Comparison of ENCODE assay signal across 21 mouse cellular contexts in genomic region chr11:16987745-16988328, GRCm38 (mm10). TPM values are rescaled to one million over a fixed set of nuclear protein-coding genes. Genes with fewer than 3 reads are reported as not detected.
DNase-seq lines count a peak whose midpoint lies in the region; ATAC-seq and TF ChIP-seq lines count a peak whose summit lies in the region.
"Had no signal": no experiment of that assay in that cellular context is flagged by ENCODE, and none has a peak within 500 bp of the region (broad histone marks: within the 10 kb centered on the region; RNA-seq: fewer than 3 reads in every experiment).

No protein-coding gene starts in this region.

- no peak overlapping the region for H3ac ChIP-seq in myocyte (ENCODE audit: control insufficient read depth, insufficient read length)

- TF ChIP-seq POLR2A in spleen, adult 2 months (IDR thresholded peaks at IDR 0.05; ENCODE audit: low read depth, low read length) = no peak
- TF ChIP-seq POLR2A in myocyte (IDR thresholded peaks at IDR 0.05; ENCODE audit: insufficient read length, low read depth) = no peak

- DNase-seq in spleen, adult 2 months (ENCODE audit: low read depth in 1 of 2, low spot score in 2 of 2) = no peak
- no peak for DNase-seq in spleen, postnatal 4 days (ENCODE audit: low spot score in 2 of 2)
- no peak for DNase-seq in gastrocnemius, adult 8-10 months (ENCODE audit: low spot score in 2 of 2)
- no peak for DNase-seq in gastrocnemius, postnatal 25 days
- DNase-seq: cerebellum, adult 11 months; cerebellum, adult 9-11 months; gastrocnemius, postnatal 36 days; kidney, adult 8-10 months; kidney, postnatal 14 days; layer of hippocampus, postnatal 36 days; midbrain, embryonic 14.5 days; thymus, postnatal 14 days had no signal

- H3K27ac ChIP-seq in spleen, adult 2 months (ENCODE audit: insufficient read depth, low read length) = peak overlapping the region; percentile 48
- H3K27ac ChIP-seq in kidney, embryonic 14.5 days (ENCODE audit: low read depth, low read length) = no peak overlapping the region
- H3K27ac ChIP-seq: embryonic facial prominence, embryonic 10.5 days; hindbrain, embryonic 10.5 days; intestine, embryonic 15.5 days had no signal

- no peaks in the 10 kb centered on the region for H3K9me3 ChIP-seq in kidney, embryonic 14.5 days (ENCODE audit: control insufficient read depth, low read length)
- H3K9me3 ChIP-seq: embryonic facial prominence, embryonic 10.5 days; hindbrain, embryonic 10.5 days; intestine, embryonic 15.5 days had no signal

- H3K36me3 ChIP-seq in spleen, adult 2 months (ENCODE audit: control insufficient read depth, insufficient read depth, low read length) = peaks cover 40% of the 10 kb centered on the region
- H3K36me3 ChIP-seq in myocyte (ENCODE audit: control insufficient read depth, insufficient read depth) = no peaks in the 10 kb centered on the region
- no peaks in the 10 kb centered on the region for H3K36me3 ChIP-seq in kidney, embryonic 14.5 days (ENCODE audit: control insufficient read depth, insufficient read depth, low read length)
- H3K36me3 ChIP-seq: embryonic facial prominence, embryonic 10.5 days; hindbrain, embryonic 10.5 days; intestine, embryonic 15.5 days had no signal

- H3K4me1 ChIP-seq in spleen, adult 2 months (ENCODE audit: control insufficient read depth, insufficient read depth, insufficient read length) = peaks cover 13% of the 10 kb centered on the region; the same call in 1 of the 2 replicates
- no peaks in the 10 kb centered on the region for H3K4me1 ChIP-seq in kidney, embryonic 14.5 days (ENCODE audit: control insufficient read depth, insufficient read depth, low read length)
- H3K4me1 ChIP-seq: embryonic facial prominence, embryonic 10.5 days; hindbrain, embryonic 10.5 days; intestine, embryonic 15.5 days had no signal

- H3K4me3 ChIP-seq in spleen, adult 2 months (ENCODE audit: extremely low read depth, insufficient read depth, insufficient read length) = no peak overlapping the region
- no peak overlapping the region for H3K4me3 ChIP-seq in myocyte
- H3K4me3 ChIP-seq in kidney, embryonic 14.5 days (ENCODE audit: low read length) = no peak overlapping the region
- H3K4me3 ChIP-seq: embryonic facial prominence, embryonic 10.5 days; hindbrain, embryonic 10.5 days; intestine, embryonic 15.5 days had no signal

- WGBS in spleen, adult 2 months = 38% methylated on average over 6 of the region's 6 CpGs
- 49% methylated on average over 6 of the region's 6 CpGs for WGBS in kidney, embryonic 14.5 days

- no peak overlapping the region for H3K9ac ChIP-seq in kidney, embryonic 14.5 days (ENCODE audit: low read depth, low read length)
- H3K9ac ChIP-seq: intestine, embryonic 15.5 days had no signal

- no peaks in the 10 kb centered on the region for H3K27me3 ChIP-seq in spleen, adult 2 months (ENCODE audit: control insufficient read depth, insufficient read depth, low read length)
- H3K27me3 ChIP-seq in myocyte (ENCODE audit: control insufficient read depth, insufficient read depth, insufficient read length) = no peaks in the 10 kb centered on the region
- H3K27me3 ChIP-seq in kidney, embryonic 14.5 days (ENCODE audit: control insufficient read depth, insufficient read depth, low read length) = no peaks in the 10 kb centered on the region
- H3K27me3 ChIP-seq: intestine, embryonic 15.5 days had no signal

- H3K4me2 ChIP-seq in myocyte (ENCODE audit: low read depth) = peak overlapping the region; percentile 41
- H3K4me2 ChIP-seq in kidney, embryonic 14.5 days (replicated peaks; ENCODE audit: low read depth, low read length) = no peak overlapping the region
- H3K4me2 ChIP-seq: intestine, embryonic 15.5 days had no signal

- H3K79me2 ChIP-seq in myocyte (ENCODE audit: control insufficient read depth, insufficient read depth) = no peaks in the 10 kb centered on the region

- TF ChIP-seq CTCF in spleen, adult 2 months (IDR thresholded peaks at IDR 0.05; ENCODE audit: extremely low read depth, insufficient read depth, insufficient read length, insufficient replicate concordance) = no peak

- ATAC-seq in granulocyte monocyte progenitor cell, adult 5-6 weeks (replicated peaks; ENCODE audit: poor library complexity, severe bottlenecking) = peak; percentile 90
- no peak for ATAC-seq in kidney, embryonic 14.5 days (ENCODE audit: low FRiP score, low TSS enrichment)
- ATAC-seq: forebrain, embryonic 16.5 days; hindbrain, embryonic 16.5 days; intestine, embryonic 15.5 days had no signal

TF ChIP-seq in myocyte, 11 proteins besides CTCF, POLR2A, EP300 and RAD21:
- TF ChIP-seq CEBPB (IDR thresholded peaks at IDR 0.05; ENCODE audit: insufficient read depth, poor library complexity, severe bottlenecking) = peak; percentile 60; the same call in 1 of the 2 replicates
- no peak for TF ChIP-seq MYOG (IDR thresholded peaks at IDR 0.05; ENCODE audit: control insufficient read depth in 1 of 3, insufficient read depth in 1 of 3, insufficient read length in 2 of 3, low read depth in 2 of 3)
- TF ChIP-seq REST (IDR thresholded peaks at IDR 0.05; ENCODE audit: insufficient read depth, insufficient read length) = no peak
- TF ChIP-seq TCF12 (IDR thresholded peaks at IDR 0.05; ENCODE audit: insufficient read depth, poor library complexity, severe bottlenecking) = no peak

RNA-seq across cellular contexts. Expression of gene Fbxo48, which starts 36.7 kb away (rescaled TPM):
- polyA plus RNA-seq in spleen, adult 2 months (2012; rRNA removed) = 0.94 and 1.2 TPM in 2 replicates
- total RNA-seq in granulocyte monocyte progenitor cell, adult 5-6 weeks (2014; fragmentation: Nextera tagmentation) = 6.0 and 7.9 TPM in 2 replicates
- 7.3 and 7.4 TPM in 2 replicates for total RNA-seq in granulocyte monocyte progenitor cell, adult 5-6 weeks (2017)
- polyA plus RNA-seq in myocyte (2012; fragmentation: generic; extraction: Trizol) = 0.60 TPM
- under 1 TPM in 2 of 4 experiments, not detected in 2; 0.13 to 0.36 TPM for total RNA-seq in gastrocnemius, adult 8-10 months (2022)
- 1.7 and 2.3 TPM in 2 replicates for polyA plus RNA-seq in kidney, embryonic 14.5 days (2014; fragmentation: Nextera tagmentation; extraction: Ambion mirVana)
- under 1 TPM in 1 of 2 experiments, not detected in 1; 0.13 TPM for total RNA-seq in gastrocnemius, postnatal 25 days (2021)
- polyA plus RNA-seq: liver, adult 2 months had no signal

Comparison
In these comparisons a context has a peak if more than half of its experiments do, and no peak if none do; other contexts are left out.
1. RNA of gene Fbxo48, which starts 36.7 kb away (total RNA-seq): 6.0 to 7.9 TPM in granulocyte monocyte progenitor cell, adult 5-6 weeks; 0.13 to 0.36 TPM in gastrocnemius, adult 8-10 months and 0.13 TPM in gastrocnemius, postnatal 25 days; every median in the first group is over 4 times any median in the second.